Mouse (Mus musculus) hematopoietic multipotent progenitor cell, adult 10-12 weeks (in vitro differentiated cells): ENCODE results near the gene Tal1. TPM values are rescaled to one million over a fixed set of nuclear protein-coding genes. Genes with fewer than 3 reads are reported as not detected.

Source experiments
- polyA plus RNA-seq: library from polyadenylated mRNA; stranded (reverse); fragments of >175 nt; gene quantifications from 2 replicates; pipeline ENCODE4 v1.2.3, GENCODE M21; 2012; ENCODE audit warnings: low replicate concordance

Gene Tal1
- 4.7 and 46.8 TPM in 2 replicates for polyA plus RNA-seq

GRCm38 (mm10) chr4:115056371-115056920 lies at the start of gene Tal1:
Tal1 (plus strand) TSS chr4:115056426.

GRCm38 (mm10) chr4:115088611-115089338 lies 32.5 kb downstream of the Tal1 start, which contains the start of gene Pdzk1ip1:
Pdzk1ip1 (plus strand) TSS chr4:115088708.

Other genes starting within 250 kb of the Tal1 start
- gene Gm12830, start 234.7 kb upstream of the Tal1 start, polyA plus RNA-seq, result not detected in 2 replicates
- gene Foxd2, start 147.6 kb upstream of the Tal1 start, polyA plus RNA-seq, result 3.1 and 11.6 TPM in 2 replicates
- gene Foxe3, start 130.4 kb upstream of the Tal1 start, polyA plus RNA-seq, result not detected in 2 replicates
- 35.5 and 44.7 TPM in 2 replicates for gene Cmpk1, start 69.2 kb upstream of the Tal1 start, polyA plus RNA-seq
- 0.07 and 0.99 TPM in 2 replicates for gene Stil, start 56.3 kb upstream of the Tal1 start, polyA plus RNA-seq
- 0.48 and 10.6 TPM in 2 replicates for gene Pdzk1ip1, start 32.3 kb downstream of the Tal1 start, polyA plus RNA-seq
- gene Cyp4x1, start 77.9 kb downstream of the Tal1 start, polyA plus RNA-seq, result not detected in 2 replicates
- gene Cyp4a29, start 185.7 kb downstream of the Tal1 start, polyA plus RNA-seq, result not detected in 2 replicates
- not detected in 2 replicates for gene Cyp4a12a, start 242.6 kb downstream of the Tal1 start, polyA plus RNA-seq